Mouse (Mus musculus) olfactory bulb, adult 2 months (tissue): ENCODE measurements around the gene Dact3. TPM values are rescaled to one million over a fixed set of nuclear protein-coding genes. Genes with fewer than 3 reads are reported as not detected.
A peak's percentile ranks its signal among the peaks of the same experiment; 100 is the strongest.

Experiments used
- H3K27ac ChIP-seq: fragments of 200-500 bp; 2 replicates; pipeline ENCODE4 v1.5.1; 2012; ENCODE audit warnings: low read depth, low read length; ENCODE audit not compliant: insufficient read depth
- H3K4me1 ChIP-seq: fragments of 200-500 bp; 2 replicates; pipeline ENCODE4 v1.6.1; 2012; ENCODE audit warnings: low read length; ENCODE audit not compliant: control insufficient read depth, insufficient read depth
- H3K4me3 ChIP-seq: fragments of 200-500 bp; 2 replicates; pipeline ENCODE4 v1.5.1; 2012; ENCODE audit warnings: mild to moderate bottlenecking, low read depth, low read length, moderate library complexity; ENCODE audit not compliant: insufficient read depth
- CTCF ChIP-seq: fragments of 200-500 bp; IDR thresholded peaks from 2 replicates; pipeline ENCODE4 v1.5.1; 2012; ENCODE audit warnings: low read depth, mild to moderate bottlenecking, low read length, moderate library complexity; ENCODE audit not compliant: insufficient read depth
- POLR2A ChIP-seq: fragments of 200-500 bp; IDR thresholded peaks from 2 replicates; pipeline ENCODE4 v1.6.1; 2012; ENCODE audit warnings: mild to moderate bottlenecking, low read depth, low read length, moderate library complexity; ENCODE audit not compliant: insufficient read depth
- WGBS: fragments of 180-500 bp; shearing (Covaris S2); methylation state at CpG from one replicate; pipeline ENCODE4 v1.1.7; 2018; 5-methylcytosine and 5-hydroxymethylcytosine counted together
- polyA plus RNA-seq: library from polyadenylated mRNA; stranded (reverse); fragments of >200 nt; gene quantifications from 2 replicates; pipeline ENCODE4 v1.2.4, GENCODE M21; 2012; ENCODE audit warnings: low replicate concordance; ENCODE audit not compliant: missing spikeins, insufficient read depth, insufficient read length

Dact3 gene
- polyA plus RNA-seq, 1 experiment: not detected

DNA sequence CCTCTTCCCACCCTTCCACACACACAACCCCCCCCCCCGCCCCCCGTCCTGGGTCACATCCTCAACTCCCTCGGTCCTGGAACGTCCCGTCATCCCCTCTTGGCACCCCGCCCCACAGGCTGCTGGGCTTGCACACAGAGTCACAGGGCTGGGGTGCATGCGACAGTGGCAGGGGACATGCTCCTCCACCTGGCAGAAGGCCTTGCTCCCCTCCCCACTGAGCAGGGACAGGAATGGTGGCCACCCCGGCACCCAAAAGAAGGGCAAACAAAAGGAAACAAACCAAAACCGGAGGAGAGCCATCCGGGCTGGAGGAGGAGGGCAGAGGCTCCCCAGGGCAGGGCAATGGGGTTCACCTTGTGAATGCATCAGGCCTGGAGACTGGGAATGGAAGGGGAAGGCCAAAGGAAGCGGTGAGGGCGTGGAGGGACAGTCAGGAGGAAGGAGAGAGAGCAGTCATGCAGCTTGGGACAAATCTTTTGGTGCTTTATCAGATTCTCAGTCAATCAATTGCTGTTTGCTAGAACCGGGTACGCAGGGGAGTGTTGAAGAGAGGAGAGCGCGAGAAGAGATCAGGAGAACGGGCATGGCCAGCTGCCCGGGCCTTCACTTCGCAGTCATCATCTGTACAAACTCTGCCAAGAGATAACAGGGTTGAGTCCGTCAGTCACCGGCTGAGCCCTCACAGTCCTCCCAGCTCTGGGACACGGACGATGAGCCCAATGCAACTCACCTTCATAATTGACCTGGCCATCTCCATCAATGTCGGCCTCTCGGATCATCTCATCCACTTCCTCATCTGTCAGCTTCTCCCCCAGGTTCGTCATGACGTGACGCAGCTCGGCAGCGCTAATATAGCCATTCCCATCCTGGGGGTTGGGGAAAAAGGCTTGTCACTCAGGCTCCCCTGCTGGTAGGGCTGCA lies 41.5 kb downstream of the Dact3 start:
- H3K4me3 ChIP-seq: no peak overlapping the region
- WGBS: 66% methylated on average over 30 of the region's 30 CpGs
- H3K27ac ChIP-seq: no peak overlapping the region
- peaks cover 67% of the 10 kb centered on the region for H3K4me1 ChIP-seq
- TF ChIP-seq CTCF: no peak
- no peak for TF ChIP-seq POLR2A

DNA sequence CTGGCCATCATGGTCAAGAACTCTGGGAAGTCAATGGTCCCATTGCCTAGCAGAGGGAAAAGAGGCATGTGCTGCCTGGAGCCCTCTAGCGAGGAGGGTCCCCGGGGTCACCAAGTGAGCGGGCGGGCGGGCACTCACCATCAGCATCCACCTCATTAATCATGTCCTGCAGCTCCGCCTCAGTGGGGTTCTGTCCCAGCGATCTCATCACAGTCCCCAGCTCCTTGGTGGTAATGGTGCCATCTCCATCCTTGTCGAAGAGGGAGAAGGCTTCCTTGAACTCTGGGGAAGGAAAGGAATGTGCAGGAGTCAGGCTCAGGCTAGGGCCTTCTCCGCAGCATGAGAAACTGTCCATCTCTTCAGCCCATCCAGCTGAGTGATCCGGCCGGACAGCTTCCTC lies 42.3 kb downstream of the Dact3 start:
- WGBS: 78% methylated on average over 11 of the region's 11 CpGs

DNA sequence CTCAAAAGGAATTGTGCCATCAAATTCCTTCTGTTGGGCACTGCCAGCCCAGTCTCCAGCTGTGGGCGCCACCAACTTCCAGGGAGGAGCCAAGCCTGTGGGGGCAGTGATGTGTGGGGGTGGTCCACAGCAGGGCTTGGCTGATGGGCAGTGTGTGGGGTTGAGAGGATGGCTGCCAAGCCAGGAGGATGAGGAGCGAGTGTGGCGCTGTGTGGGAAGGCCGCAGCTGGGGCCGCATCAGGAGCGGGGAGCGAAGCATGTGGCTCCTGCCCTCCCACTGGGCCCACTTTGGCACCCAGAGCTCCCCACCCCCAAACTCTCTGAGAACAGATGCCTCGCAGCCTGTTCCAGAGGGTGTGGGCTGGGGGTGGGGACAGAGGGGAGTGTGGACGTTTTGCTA lies 42.9 kb downstream of the Dact3 start:
- no peak for TF ChIP-seq CTCF
- TF ChIP-seq POLR2A: no peak
- Histone ChIP-seq H3K27ac (peak overlapping the region; percentile 54), H3K4me3 (no peak overlapping the region), H3K4me1 (peaks cover 78% of the 10 kb centered on the region)
- 22% methylated on average over 9 of the region's 9 CpGs for WGBS

More for the DNA sequence above, 42.3 kb downstream of the Dact3 start:
- Histone ChIP-seq H3K27ac (peak overlapping the region; percentile 54), H3K4me1 (peaks cover 75% of the 10 kb centered on the region), H3K4me3 (no peak overlapping the region)
- TF ChIP-seq POLR2A (no peak), CTCF (no peak)

DNA sequence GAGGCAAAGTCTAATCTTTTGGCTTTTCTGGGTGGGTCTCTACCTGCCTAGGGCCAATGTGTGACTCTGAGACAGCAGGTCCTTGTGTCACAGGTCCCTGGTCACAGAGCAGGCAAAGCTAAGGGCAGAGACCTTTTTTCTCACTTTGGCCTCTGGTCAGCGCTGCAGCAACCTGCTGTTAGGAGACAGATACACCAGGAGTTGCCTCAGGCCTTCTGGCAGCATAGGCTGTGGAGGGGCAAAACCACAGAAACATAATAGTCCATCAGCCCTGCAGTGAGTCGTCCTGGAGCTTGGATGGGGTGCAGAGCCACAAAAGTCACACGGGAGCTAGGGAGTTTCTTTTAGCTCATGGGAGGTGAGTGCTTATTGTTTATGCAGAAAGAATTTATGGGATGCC lies 43.6 kb downstream of the Dact3 start:
- Histone ChIP-seq H3K4me1 (peaks cover 78% of the 10 kb centered on the region), H3K4me3 (no peak overlapping the region), H3K27ac (peak overlapping the region; percentile 38; the same call in 1 of the 2 replicates)
- WGBS: 54% methylated on average over 3 of the region's 3 CpGs
- TF ChIP-seq CTCF (no peak), POLR2A (no peak)

DNA sequence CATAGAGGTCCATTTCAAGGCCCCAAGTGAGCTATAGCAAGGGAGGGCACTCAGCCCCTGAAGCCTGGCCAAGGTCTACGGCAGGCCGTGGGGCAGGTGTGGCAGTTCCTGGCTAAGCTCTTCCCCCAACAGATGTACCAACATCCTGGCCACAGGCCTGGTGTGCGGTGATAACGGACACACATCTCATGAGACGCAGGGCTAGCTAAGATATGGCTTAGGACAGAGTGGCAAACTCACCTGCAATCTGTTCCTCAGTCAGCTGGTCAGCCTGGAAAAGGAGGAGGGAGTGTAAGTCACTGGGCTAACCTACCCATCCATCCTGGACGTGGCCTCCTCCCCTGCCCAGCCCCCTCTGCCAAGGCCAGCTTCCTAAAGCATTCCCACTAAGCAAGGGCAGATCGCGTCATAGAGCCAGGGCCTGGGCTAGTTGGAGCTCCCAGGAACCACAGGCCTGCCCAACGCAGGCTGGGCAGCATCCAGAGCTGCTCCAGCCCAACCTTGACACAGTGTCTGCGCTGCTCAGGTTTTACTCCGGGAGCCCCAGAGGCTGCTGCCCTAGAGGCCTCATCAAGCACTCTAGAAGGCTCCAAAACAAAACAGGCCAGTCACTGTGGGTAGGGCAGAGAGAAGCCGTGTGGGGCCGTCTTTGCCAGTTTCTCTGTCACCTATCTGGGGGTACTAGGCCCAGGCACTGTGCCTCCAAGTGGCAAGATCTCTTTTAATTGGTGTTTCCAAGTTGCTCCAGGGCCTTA lies 44.5 kb downstream of the Dact3 start:
- Histone ChIP-seq H3K4me1 (peaks cover 70% of the 10 kb centered on the region), H3K4me3 (peak overlapping the region; percentile 8), H3K27ac (no peak overlapping the region)
- WGBS: 43% methylated on average over 13 of the region's 13 CpGs
- no peak for TF ChIP-seq CTCF
- no peak for TF ChIP-seq POLR2A

DNA sequence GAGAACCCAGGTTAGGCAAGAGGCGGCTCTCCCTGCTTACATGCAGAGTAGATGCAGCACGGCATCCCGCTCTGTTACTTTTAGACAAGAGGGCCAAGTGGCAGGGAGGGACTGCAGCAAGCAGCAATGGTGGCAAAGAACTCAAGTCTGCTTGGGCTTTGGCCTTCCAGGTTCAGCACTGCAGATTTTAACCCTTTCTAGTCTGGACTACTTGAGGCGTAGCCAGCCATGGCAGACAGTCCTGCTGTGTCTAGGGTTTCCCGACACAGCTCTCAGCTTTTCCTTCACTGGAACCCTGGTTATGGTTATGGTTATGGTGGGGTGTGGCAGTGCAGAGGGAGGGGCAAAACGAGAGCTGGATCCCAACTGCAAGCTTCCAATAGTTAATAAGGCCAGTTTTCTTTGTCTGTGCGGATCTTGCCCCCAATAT lies 45.0 kb downstream of the Dact3 start:
- peaks cover 69% of the 10 kb centered on the region for H3K4me1 ChIP-seq
- no peak overlapping the region for H3K27ac ChIP-seq
- WGBS: 35% methylated on average over 7 of the region's 7 CpGs
- H3K4me3 ChIP-seq: peak overlapping the region; percentile 8
- TF ChIP-seq CTCF: no peak
- no peak for TF ChIP-seq POLR2A

DNA sequence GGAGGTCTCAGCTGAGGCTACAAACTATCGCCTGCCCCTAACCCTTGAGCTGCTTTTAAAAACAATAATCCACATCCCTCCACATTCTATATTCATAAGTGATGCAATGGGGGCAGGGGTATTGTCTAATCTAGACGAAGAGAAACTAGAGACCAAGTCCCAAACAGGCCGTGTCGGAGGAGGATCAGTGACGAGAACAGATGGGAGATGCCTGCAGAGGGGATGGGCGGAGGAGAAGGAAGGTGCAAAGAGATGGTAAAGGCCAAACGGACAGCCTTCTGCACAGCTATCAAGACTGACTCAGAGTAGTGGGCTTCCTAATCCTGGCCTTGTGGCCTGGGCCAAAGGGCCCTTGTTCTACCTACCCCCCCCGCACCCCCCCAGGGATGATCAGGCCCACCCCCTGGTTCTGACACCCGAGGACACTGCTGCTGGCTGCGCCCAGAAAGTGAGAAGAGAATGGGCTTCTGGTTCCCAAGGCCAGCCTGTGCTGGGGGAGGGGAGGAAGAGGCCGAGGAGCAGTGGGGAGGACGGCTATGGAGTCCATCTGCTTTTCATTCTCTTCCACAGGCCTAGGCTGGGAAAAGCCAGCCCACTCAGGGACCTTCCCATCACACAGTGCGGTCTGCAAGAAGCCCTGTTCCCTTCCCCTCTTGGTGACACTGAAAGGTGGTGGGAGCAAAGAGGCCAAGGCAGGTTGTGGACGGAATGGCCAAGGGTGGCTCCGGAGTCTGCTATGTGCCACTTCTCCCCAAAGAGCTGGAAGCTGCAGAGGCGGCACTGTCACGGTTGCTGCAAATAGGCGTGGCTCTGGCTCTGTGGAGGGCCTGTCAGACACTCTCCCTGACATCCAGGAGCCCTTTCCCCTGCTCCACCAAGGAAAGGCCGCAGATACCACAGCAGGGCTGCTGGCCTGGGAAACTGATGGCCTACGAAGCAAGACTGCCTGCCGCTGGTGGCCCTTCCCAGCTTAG lies 46.0 kb downstream of the Dact3 start:
- no peak for TF ChIP-seq CTCF
- TF ChIP-seq POLR2A: no peak
- WGBS: 18% methylated on average over 21 of the region's 21 CpGs

DNA sequence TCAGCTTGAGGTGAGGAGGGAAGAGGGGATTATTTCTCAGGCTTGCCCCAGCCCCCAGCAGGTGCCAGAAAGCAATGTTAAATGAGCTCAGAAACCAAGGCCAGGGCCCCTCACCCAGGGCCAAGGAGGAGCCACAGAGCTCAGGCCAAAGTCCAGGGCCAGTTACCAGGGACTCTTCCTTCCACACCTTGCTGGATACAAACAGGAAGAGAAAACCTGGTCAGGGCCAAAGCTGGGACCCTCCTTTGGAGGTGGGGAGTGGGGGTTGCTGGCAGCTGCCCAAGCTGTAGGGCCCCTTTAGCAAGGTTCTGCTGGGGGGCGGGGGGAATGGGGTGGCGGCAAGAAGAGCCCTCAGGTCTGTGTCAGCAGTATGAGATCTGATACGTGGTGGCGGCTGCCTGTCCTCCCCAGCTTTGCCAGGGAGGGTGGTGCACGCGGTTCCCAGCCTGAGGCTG lies 46.8 kb downstream of the Dact3 start:
- WGBS: 6% methylated on average over 6 of the region's 6 CpGs

More for the DNA sequence above, 46.0 kb downstream of the Dact3 start:
- Histone ChIP-seq H3K4me3 (peak overlapping the region; percentile 89), H3K27ac (peak overlapping the region; percentile 52), H3K4me1 (peaks cover 63% of the 10 kb centered on the region)

More for the DNA sequence above, 46.8 kb downstream of the Dact3 start:
- TF ChIP-seq POLR2A (no peak), CTCF (no peak)
- Histone ChIP-seq H3K4me1 (peaks cover 57% of the 10 kb centered on the region), H3K4me3 (peak overlapping the region; percentile 89), H3K27ac (peak overlapping the region; percentile 52)
